ENCODE assay signal across 22 mouse cellular contexts in the genomic region with DNA sequence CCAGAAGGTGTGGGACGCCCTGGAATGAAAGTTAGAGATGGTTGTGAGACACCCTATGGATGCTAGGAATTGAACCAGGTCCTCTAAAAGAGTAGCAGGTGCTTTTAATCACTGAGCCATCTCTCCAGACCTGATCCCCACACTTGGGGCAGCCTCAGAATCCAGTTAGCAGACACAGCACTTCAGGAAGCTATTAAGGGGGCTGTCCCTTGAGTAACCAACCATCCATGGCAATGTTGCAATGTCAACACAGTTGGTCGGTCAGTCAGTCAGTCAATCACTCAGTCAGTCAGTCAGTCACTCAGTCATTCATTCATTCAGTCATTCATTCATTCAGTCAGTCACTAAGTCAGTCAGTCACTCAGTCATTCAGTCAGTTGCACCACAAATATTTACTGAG.
"Had no signal": no experiment of that assay in that cellular context is flagged by ENCODE, and none has a peak within 500 bp of the region (broad histone marks: within the 10 kb centered on the region; RNA-seq: fewer than 3 reads in every experiment).

No protein-coding gene starts in this region.

- H3K27me3 ChIP-seq: limb, embryonic 13.5 days; liver, embryonic 12.5 days; liver, embryonic 15.5 days; lung, embryonic 15.5 days; megakaryocyte, embryonic 14.5 days; midbrain, embryonic 12.5 days; neural tube, embryonic 12.5 days; neural tube, embryonic 15.5 days had no signal

- H3K4me3 ChIP-seq: limb, embryonic 10.5 days; limb, embryonic 13.5 days; liver, embryonic 12.5 days; liver, embryonic 15.5 days; lung, embryonic 15.5 days; megakaryocyte, embryonic 14.5 days; midbrain, embryonic 12.5 days; neural tube, embryonic 12.5 days; neural tube, embryonic 15.5 days had no signal

- ATAC-seq: intestine, embryonic 16.5 days; liver, embryonic 12.5 days had no signal

- H3K27ac ChIP-seq: limb, embryonic 10.5 days; limb, embryonic 13.5 days; liver, embryonic 12.5 days; liver, embryonic 15.5 days; lung, embryonic 15.5 days; midbrain, embryonic 12.5 days; neural tube, embryonic 12.5 days; neural tube, embryonic 15.5 days had no signal

- DNase-seq: kidney, adult 18-20 months; kidney, adult 9 months; kidney, postnatal 14 days; kidney, postnatal 4 days; layer of hippocampus, adult 9-11 months; liver; lung, adult 18-20 months; lung, postnatal 10 days; lung, postnatal 36 days; retina, postnatal 1 day; thymus, adult 18-20 months; thymus, postnatal 36 days had no signal

- H3K4me2 ChIP-seq: limb, embryonic 13.5 days; liver, embryonic 12.5 days; liver, embryonic 15.5 days; lung, embryonic 15.5 days; midbrain, embryonic 12.5 days; neural tube, embryonic 12.5 days; neural tube, embryonic 15.5 days had no signal

- H3K9ac ChIP-seq: limb, embryonic 13.5 days; liver, embryonic 12.5 days; liver, embryonic 15.5 days; lung, embryonic 15.5 days; midbrain, embryonic 12.5 days; neural tube, embryonic 12.5 days; neural tube, embryonic 15.5 days had no signal

- H3K9me3 ChIP-seq: limb, embryonic 10.5 days; limb, embryonic 13.5 days; liver, embryonic 12.5 days; liver, embryonic 15.5 days; lung, embryonic 15.5 days; megakaryocyte, embryonic 14.5 days; midbrain, embryonic 12.5 days; neural tube, embryonic 12.5 days; neural tube, embryonic 15.5 days had no signal
